Mouse (Mus musculus) spleen, postnatal 4 days (tissue): Measurements from ENCODE around the gene S1pr1.

Source experiments
- DNase-seq, 2 experiments: peaks; one replicate each; pipeline ENCODE4 v3.0.0; 2022; ENCODE audit warnings: low spot score in 2 of 2

S1pr1 gene

GRCm38 (mm10) chr3:115674665-115675064, 40.2 kb downstream of the S1pr1 start:
- DNase-seq: no peak

DNA sequence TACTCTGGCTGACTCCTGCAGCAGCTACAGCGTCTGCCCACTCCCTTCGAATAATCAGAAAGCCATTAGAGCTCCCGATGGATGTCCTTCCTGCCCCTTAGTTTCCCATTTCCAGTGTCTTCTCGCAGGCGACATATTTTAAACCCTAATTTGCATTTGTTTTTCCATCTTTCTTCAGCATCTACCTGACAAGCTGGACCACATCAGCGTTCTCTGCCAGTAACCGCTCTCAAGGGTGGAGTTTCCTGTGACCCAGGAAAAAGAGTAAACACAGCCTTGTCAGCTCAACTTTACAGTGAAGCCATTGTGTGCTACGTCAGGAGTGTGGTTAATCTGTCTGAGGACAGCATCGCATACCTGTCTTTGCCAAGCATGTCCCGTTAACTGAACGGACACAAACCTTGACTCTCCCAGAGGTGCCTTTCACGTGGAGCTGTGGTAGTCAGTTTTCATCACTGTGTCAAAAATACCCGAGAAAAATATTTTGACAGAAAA, 41.2 kb downstream of the S1pr1 start:
- DNase-seq: no peak

DNA sequence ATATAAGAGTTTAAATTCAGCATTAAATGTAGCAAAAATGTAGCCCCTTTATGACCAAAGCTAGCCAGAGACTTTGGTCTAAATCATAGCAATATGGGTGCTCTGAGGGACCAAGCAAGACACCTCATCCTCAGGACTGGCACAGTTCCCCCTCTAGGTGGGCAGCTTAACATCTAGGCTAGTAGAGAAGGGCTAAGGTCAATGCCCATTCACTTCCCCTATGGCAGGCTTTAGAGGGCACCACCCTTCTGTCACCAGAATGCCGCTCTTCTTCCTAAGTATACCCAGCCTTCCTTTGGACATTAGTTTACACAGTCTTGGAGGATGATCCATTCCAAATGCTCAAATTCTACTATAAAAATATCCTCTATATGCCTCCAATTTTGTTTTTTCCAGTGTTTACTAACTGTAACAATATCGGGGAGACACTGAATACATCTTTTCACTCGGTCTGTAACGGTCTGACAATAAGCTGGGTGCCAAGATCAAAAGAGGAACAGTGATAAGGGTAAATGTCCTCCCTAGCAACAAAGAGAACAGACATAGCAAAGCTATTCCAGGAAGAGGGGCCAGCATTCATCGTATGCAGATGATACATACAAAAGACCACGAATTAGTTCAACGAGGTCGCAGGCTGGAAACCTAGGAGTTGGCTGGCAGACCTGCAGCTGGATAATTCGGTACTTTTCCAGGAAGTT, 41.8 kb downstream of the S1pr1 start:
- no peak for DNase-seq

- DNase-seq: no peak
Observed at GRCm38 (mm10) chr3:115669230-115669629, 45.6 kb downstream of the S1pr1 start.

DNA sequence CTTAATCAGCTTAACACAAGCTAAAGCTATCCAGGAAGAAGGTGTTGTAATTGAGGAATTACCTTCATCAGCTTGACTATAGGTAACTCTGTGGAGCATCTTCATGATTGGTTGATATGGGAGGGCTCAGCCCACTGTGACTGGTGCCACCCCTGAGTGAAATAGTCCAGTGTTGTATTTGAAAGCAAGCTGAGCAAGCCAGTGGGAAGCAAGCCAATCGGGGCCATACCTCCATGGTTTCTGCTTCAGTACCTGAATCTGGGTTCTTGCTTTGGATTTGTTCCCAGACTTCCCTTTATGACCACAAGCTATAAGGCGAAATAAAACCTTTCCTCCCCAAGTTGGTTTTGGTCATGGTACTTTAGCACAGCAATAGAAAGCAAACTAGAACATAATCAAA, 47.7 kb downstream of the S1pr1 start:
- no peak for DNase-seq

GRCm38 (mm10) chr3:115666547-115666946, 48.3 kb downstream of the S1pr1 start:
- no peak for DNase-seq

DNA sequence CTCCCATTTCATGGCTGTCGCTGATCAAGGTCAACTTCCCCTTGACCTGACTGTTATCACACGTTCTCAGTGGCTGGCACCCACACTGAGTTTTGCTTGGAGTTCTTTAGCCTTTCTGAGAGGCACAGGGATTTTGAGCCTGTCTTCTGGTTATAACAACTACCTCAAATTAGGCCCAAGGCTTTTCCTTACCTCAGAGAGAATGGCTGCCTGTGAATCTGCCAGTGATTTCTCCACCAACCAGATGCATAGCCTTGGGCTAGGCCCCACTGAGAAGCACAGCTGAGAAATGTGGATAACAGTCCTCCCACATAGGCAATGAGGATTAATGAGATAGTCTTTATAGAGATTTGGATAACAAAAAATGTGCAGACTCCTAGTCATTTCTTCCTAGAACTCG, 50.4 kb downstream of the S1pr1 start:
- DNase-seq: no peak

GRCm38 (mm10) chr3:115660701-115661460, 54.0 kb downstream of the S1pr1 start:
- DNase-seq: peak; percentile 72 to 81
